In the genomic region with DNA sequence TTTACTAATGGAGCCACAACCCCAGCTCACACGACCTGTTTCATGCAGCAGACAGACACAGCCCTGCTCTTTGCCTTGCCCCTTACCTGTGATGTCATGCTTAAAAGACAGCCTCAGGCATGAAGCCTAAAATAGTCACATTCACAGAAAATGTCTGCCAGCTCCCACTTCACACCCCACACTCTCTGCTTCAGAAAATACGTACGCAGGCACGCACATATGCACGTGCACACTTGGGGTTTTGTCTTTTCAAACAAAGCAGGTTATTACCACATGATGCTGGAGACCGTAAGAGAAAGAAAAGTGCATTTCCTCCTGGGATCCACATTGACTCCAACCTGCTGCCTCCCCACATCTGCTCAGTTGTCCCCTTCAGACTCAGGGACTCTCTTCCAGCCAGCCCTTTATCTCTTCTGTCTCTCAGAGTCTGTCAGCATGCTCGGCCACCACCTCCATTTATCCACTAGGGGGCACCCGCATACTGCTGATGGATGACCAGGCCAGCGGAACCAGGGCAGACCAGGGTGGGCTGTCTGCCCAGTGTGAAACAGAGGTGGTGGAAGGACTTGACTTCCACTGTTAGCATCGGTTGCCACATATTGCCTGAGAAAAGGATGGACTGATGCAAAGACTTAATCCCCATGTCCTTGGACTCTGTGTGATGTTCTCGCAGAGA, we compare ENCODE assay signal across 8 mouse cellular contexts. TPM values are rescaled to one million over a fixed set of nuclear protein-coding genes. Genes with fewer than 3 reads are reported as not detected.
DNase-seq lines count a peak whose midpoint lies in the region; ATAC-seq and TF ChIP-seq lines count a peak whose summit lies in the region.

No protein-coding gene starts in this region.

- H3K27me3 ChIP-seq in embryonic facial prominence, embryonic 13.5 days = 0 out of 2 replicates have a peak, but pooled peaks cover 2% of the 10 kb centered on the region
- no peaks in the 10 kb centered on the region for H3K27me3 ChIP-seq in kidney, adult 2 months (replicated peaks; ENCODE audit: control insufficient read depth, insufficient read depth, low read length)
- H3K27me3 ChIP-seq in limb, embryonic 12.5 days = no peaks in the 10 kb centered on the region; the same call in 1 of the 2 replicates
- H3K27me3 ChIP-seq in midbrain, embryonic 15.5 days (replicated peaks) = no peaks in the 10 kb centered on the region

- H3K27ac ChIP-seq in embryonic facial prominence, embryonic 13.5 days = no peak overlapping the region
- no peak overlapping the region for H3K27ac ChIP-seq in kidney, adult 2 months (ENCODE audit: insufficient read depth, low read depth, low read length)
- no peak overlapping the region for H3K27ac ChIP-seq in limb, embryonic 12.5 days
- no peak overlapping the region for H3K27ac ChIP-seq in midbrain, embryonic 15.5 days

- H3K9ac ChIP-seq in embryonic facial prominence, embryonic 13.5 days = no peak overlapping the region
- H3K9ac ChIP-seq in limb, embryonic 12.5 days (replicated peaks) = no peak overlapping the region
- H3K9ac ChIP-seq in midbrain, embryonic 15.5 days = no peak overlapping the region

- DNase-seq in 3T3-L1 (ENCODE audit: low read depth, low spot score) = peak; percentile 83
- DNase-seq in adrenal gland, postnatal 4 days (ENCODE audit: low spot score in 2 of 2) = peak; percentile 61 to 79
- peak; percentile 86 for DNase-seq in heart, adult 8-10 months (ENCODE audit: low spot score)
- peak; percentile 86 for DNase-seq in kidney, adult 2 months
- DNase-seq in spleen, adult 18-20 months = peak; percentile 66 to 82

- no peaks in the 10 kb centered on the region for H3K36me3 ChIP-seq in embryonic facial prominence, embryonic 13.5 days
- H3K36me3 ChIP-seq in kidney, adult 2 months (ENCODE audit: control insufficient read depth, insufficient read depth, low read length) = no peaks in the 10 kb centered on the region
- H3K36me3 ChIP-seq in limb, embryonic 12.5 days = no peaks in the 10 kb centered on the region
- no peaks in the 10 kb centered on the region for H3K36me3 ChIP-seq in midbrain, embryonic 15.5 days (replicated peaks)

- no peak overlapping the region for H3K4me3 ChIP-seq in embryonic facial prominence, embryonic 13.5 days
- H3K4me3 ChIP-seq in kidney, adult 2 months (ENCODE audit: insufficient read depth, low read depth, low read length) = no peak overlapping the region
- no peak overlapping the region for H3K4me3 ChIP-seq in limb, embryonic 12.5 days (replicated peaks)
- H3K4me3 ChIP-seq in midbrain, embryonic 15.5 days = no peak overlapping the region

- WGBS in embryonic facial prominence, embryonic 13.5 days = 57% methylated on average over 11 of the region's 11 CpGs
- 59% methylated on average over 11 of the region's 11 CpGs for WGBS in kidney, adult 2 months
- WGBS in limb, embryonic 12.5 days = 56% methylated on average over 11 of the region's 11 CpGs
- 51% methylated on average over 11 of the region's 11 CpGs for WGBS in midbrain, embryonic 15.5 days

- no peak for TF ChIP-seq POLR2A in kidney, adult 2 months (IDR thresholded peaks at IDR 0.05; ENCODE audit: low read depth, low read length)

- no peaks in the 10 kb centered on the region for H3K9me3 ChIP-seq in embryonic facial prominence, embryonic 13.5 days
- H3K9me3 ChIP-seq in limb, embryonic 12.5 days = no peaks in the 10 kb centered on the region
- H3K9me3 ChIP-seq in midbrain, embryonic 15.5 days = no peaks in the 10 kb centered on the region

- TF ChIP-seq CTCF in kidney, adult 2 months (conservative IDR thresholded peaks at IDR 0.05; ENCODE audit: insufficient read depth, insufficient read length, low read depth, low read length) = peak; percentile 96

- H3K4me2 ChIP-seq in embryonic facial prominence, embryonic 13.5 days = no peak overlapping the region
- no peak overlapping the region for H3K4me2 ChIP-seq in limb, embryonic 12.5 days
- no peak overlapping the region for H3K4me2 ChIP-seq in midbrain, embryonic 15.5 days

- peaks cover 26% of the 10 kb centered on the region for H3K4me1 ChIP-seq in embryonic facial prominence, embryonic 13.5 days
- no peaks in the 10 kb centered on the region for H3K4me1 ChIP-seq in kidney, adult 2 months (ENCODE audit: control insufficient read depth, insufficient read depth, low read length)
- peaks cover 6% of the 10 kb centered on the region; the same call in 1 of the 2 replicates for H3K4me1 ChIP-seq in limb, embryonic 12.5 days (replicated peaks)
- H3K4me1 ChIP-seq in midbrain, embryonic 15.5 days = peaks cover 6% of the 10 kb centered on the region; the same call in 1 of the 2 replicates

- peak; percentile 62; the same call in 1 of the 2 replicates for ATAC-seq in embryonic facial prominence, embryonic 13.5 days (ENCODE audit: insufficient number of reproducible peaks, insufficient read depth, low FRiP score, low TSS enrichment, low read depth)
- ATAC-seq in limb, embryonic 12.5 days (ENCODE audit: insufficient number of reproducible peaks, insufficient read depth, low FRiP score, low TSS enrichment, low read depth) = peak; percentile 29; the same call in 1 of the 2 replicates
- ATAC-seq in midbrain, embryonic 15.5 days (replicated peaks) = peak; percentile 83

RNA-seq across cellular contexts. Expression of a gene that starts 15.8 kb away (rescaled TPM):
- total RNA-seq in adrenal gland, postnatal 4 days (2021) = 10 to 100 TPM; 59.6 to 62.7 TPM
- polyA plus RNA-seq in embryonic facial prominence, embryonic 13.5 days (2015; fragmentation: Nextera tagmentation; extraction: Ambion mirVana) = 104 and 114 TPM in 2 replicates
- 10 to 100 TPM; 10.5 to 16.6 (median 12.6) TPM for total RNA-seq in heart, adult 8-10 months (2022)
- polyA plus RNA-seq in kidney, adult 2 months (2012; rRNA removed) = 58.2 and 61.0 TPM in 2 replicates
- polyA plus RNA-seq in limb, embryonic 12.5 days (2016; fragmentation: Nextera tagmentation; extraction: Ambion mirVana) = 78.6 and 80.9 TPM in 2 replicates
- polyA plus RNA-seq in midbrain, embryonic 15.5 days (2015; fragmentation: Nextera tagmentation; extraction: Ambion mirVana) = 12.2 and 15.2 TPM in 2 replicates

RNA-seq across cellular contexts. Expression of a gene that starts 46.5 kb away (rescaled TPM):
- 10 to 100 TPM; 11.5 to 12.9 TPM for total RNA-seq in adrenal gland, postnatal 4 days (2021)
- polyA plus RNA-seq in embryonic facial prominence, embryonic 13.5 days (2015; fragmentation: Nextera tagmentation; extraction: Ambion mirVana) = 13.2 and 19.2 TPM in 2 replicates
- 10 to 100 TPM; 11.5 to 12.5 (median 11.7) TPM for total RNA-seq in heart, adult 8-10 months (2022)
- polyA plus RNA-seq in kidney, adult 2 months (2012; rRNA removed) = 30.5 and 38.1 TPM in 2 replicates
- 18.8 and 20.1 TPM in 2 replicates for polyA plus RNA-seq in limb, embryonic 12.5 days (2016; fragmentation: Nextera tagmentation; extraction: Ambion mirVana)
- polyA plus RNA-seq in midbrain, embryonic 15.5 days (2015; fragmentation: Nextera tagmentation; extraction: Ambion mirVana) = 7.3 and 7.5 TPM in 2 replicates

Comparison
In these comparisons a context has a peak if more than half of its experiments do, and no peak if none do; other contexts are left out.
1. ATAC-seq: peak in every context shown above with its lines; median percentile 83 in midbrain, embryonic 15.5 days; 62 in embryonic facial prominence, embryonic 13.5 days; 29 in limb, embryonic 12.5 days.